Mouse (Mus musculus) Patski (cell line): Measurements from ENCODE around the gene Cpne9. TPM values are rescaled to one million over a fixed set of nuclear protein-coding genes. Genes with fewer than 3 reads are reported as not detected.

Source experiments
- ATAC-seq: fragments of 100-300 bp; one replicate; pipeline ENCODE4 v1.8.0; 2021
- CTCF ChIA-PET: fragments of 350-600 bp; sonication (Branson Sonifier 250); formaldehyde crosslinking; loops from one replicate; lab custom pipeline; 2022; ENCODE audit warnings: inconsistent platforms; lab: Charles Lee
- POLR2A ChIA-PET: fragments of 350-600 bp; sonication (Branson Sonifier 250); formaldehyde crosslinking; loops from one replicate; lab custom pipeline; 2022; ENCODE audit warnings: antibody characterized with exemption, inconsistent platforms; lab: Charles Lee
- DNase-seq: peaks from one replicate; pipeline ENCODE4 v3.0.0-alpha.2; 2011; ENCODE audit warnings: low read depth, low spot score
- H3K27me3 ChIP-seq: fragments of 371-371 bp; one replicate; pipeline ENCODE4 v1.5.1; 2021
- CTCF ChIP-seq: fragments of 100-300 bp; IDR thresholded peaks from one replicate; pipeline ENCODE4 v1.5.1; 2021
- in situ Hi-C: fragments of 300-500 bp; cut with MboI; formaldehyde crosslinking; loops from 3 replicates; pipeline ENCODE4 v1.11.1; 2018; ENCODE audit warnings: low pct_unique_long_range_greater_than_20kb, mixed read lengths
- polyA plus RNA-seq: library from polyadenylated mRNA; unstranded; gene quantifications from one replicate; pipeline ENCODE4 v1.2.3, GENCODE M21; 2021

The Cpne9 gene
- polyA plus RNA-seq, result 0.19 TPM

- no peak for ATAC-seq
- DNase-seq, result no peak
- H3K27me3 ChIP-seq, result no peaks in the 10 kb centered on the region
- TF ChIP-seq CTCF, result no peak
- POLR2A ChIA-PET, result no interaction called here
- CTCF ChIA-PET, result interaction anchor here (1.6 kb wide), 1 partner anchor 20 kb away, joined by 4 read pairs; no protein-coding TSS in a partner anchor
- in situ Hi-C loops, result no loop called here
Observed at GRCm38 (mm10) chr6:113282101-113282802, at the start of gene Cpne9. TSS of gene Cpne9 (plus strand) at chr6:113282307.

DNA sequence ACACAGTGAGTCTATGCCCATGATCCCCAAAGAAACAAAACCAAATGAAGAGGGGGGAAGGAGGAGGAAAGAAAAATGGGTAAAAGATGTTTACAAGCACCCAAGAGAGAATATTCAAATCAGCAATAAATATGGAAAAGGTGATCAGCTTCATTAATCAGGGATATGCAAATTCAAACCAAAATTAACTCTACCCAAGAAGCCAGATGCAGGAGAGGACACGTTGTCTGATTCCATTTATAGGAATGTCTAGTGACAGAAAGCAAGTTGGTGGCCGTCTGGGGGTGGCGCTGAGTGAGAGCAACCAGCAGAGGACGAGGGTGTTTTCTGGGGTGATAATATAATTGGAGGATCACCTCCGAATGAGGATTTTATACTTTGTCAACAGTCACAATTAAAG lies 47.0 kb upstream of the Cpne9 start:
- DNase-seq (no peak), ATAC-seq (no peak)
- ChIA-PET POLR2A (interaction anchor here (0.6 kb wide), 1 partner anchor 39 kb away, joined by 3 read pairs; no protein-coding TSS in a partner anchor), CTCF (interaction anchor here (1.2 kb wide), 1 partner anchor 23 kb away, joined by 4 read pairs; no protein-coding TSS in a partner anchor)
- TF ChIP-seq CTCF, result no peak
- in situ Hi-C loops, result no loop called here
- H3K27me3 ChIP-seq, result no peaks in the 10 kb centered on the region

DNA sequence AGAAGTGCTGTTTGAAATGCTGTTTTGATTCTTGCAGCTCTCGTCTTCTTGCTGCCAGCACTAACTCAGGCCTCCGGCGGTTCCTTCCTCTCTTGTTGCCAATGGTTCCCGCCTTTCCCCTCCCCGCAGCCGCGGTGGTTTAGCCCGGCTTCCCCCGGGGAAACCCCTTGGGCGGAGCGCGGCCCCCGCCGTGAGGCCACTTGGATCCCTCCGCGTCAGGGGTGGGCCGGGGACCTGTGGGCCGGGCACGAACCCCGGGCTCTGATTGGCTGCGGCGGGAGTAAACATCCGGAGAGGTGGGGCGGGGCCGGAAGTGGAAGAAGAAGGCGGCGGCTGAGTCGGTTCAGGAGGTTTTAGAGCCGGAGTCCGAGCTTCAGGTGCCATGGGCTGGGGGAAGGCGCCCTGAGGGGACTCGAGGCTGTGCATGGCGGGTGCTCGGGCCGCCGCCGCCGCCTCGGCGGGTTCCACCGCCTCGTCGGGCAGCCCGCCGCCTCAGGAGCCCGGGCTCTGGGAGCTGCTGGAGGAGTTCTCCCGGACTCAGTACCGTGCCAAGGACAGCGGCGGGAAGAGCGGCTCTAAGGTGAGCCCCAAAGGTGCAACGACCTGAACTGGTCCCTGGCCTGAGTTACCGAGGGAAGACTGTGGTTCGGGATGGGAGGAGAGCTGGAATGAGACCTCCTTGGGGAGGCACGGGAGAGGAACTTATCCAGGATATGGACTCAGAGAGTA lies 44.4 kb upstream of the Cpne9 start, which contains the start of gene Mtmr14:
Gene Mtmr14 (plus strand): TSS at position 302 of the 729 bp plus-strand sequence.
- TF ChIP-seq CTCF, result no peak
- in situ Hi-C loops, result no loop called here
- peak; percentile 76 for DNase-seq
- ChIA-PET CTCF (interaction anchor here (1.5 kb wide), 1 partner anchor 18 kb away, joined by 5 read pairs; no protein-coding TSS in a partner anchor), POLR2A (interaction anchor here (0.6 to 1.1 kb wide), 3 partner anchors 8 to 60 kb away, joined by 3 to 4 read pairs (median 3); no protein-coding TSS in a partner anchor)
- peak; percentile 96 for ATAC-seq
- H3K27me3 ChIP-seq, result no peaks in the 10 kb centered on the region

- ChIA-PET CTCF (interaction anchor here (1.3 to 1.5 kb wide), 2 partner anchors 12 to 18 kb away, joined by 3 to 5 read pairs; no protein-coding TSS in a partner anchor), POLR2A (interaction anchor here (0.6 kb wide), 1 partner anchor 60 kb away, joined by 3 read pairs; no protein-coding TSS in a partner anchor)
- no peak for TF ChIP-seq CTCF
- no peak for DNase-seq
- no peaks in the 10 kb centered on the region for H3K27me3 ChIP-seq
- ATAC-seq, result no peak
- in situ Hi-C loops, result no loop called here
Observed at GRCm38 (mm10) chr6:113238442-113238841, 43.7 kb upstream of the Cpne9 start.

DNA sequence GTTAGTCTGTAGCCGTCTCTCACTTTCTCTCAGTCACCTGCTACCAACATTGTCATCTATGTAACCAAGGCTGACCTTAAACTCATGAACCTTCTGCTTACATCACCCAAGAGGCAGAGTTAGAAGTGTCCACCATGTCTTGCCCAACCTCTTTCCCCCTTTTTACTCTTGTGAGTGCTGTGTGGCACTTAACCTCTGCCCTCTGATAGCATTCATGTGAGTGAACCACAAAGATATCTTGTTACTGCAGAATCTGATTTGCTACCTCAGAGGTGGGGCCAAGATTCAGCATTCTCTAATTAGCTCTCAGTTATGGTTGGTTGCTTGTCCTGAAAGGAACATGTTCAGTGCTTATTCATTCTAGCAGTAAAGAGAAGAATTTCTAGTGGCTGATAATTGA lies 39.4 kb upstream of the Cpne9 start:
- CTCF ChIA-PET, result interaction anchor here (0.6 kb wide), 1 partner anchor 423 kb away, joined by 3 read pairs; no protein-coding TSS in a partner anchor
- POLR2A ChIA-PET, result no interaction called here
- no peak for TF ChIP-seq CTCF
- DNase-seq (no peak), ATAC-seq (no peak)
- H3K27me3 ChIP-seq, result no peaks in the 10 kb centered on the region
- in situ Hi-C loops, result no loop called here

GRCm38 (mm10) chr6:113245585-113245984 lies 36.5 kb upstream of the Cpne9 start:
- ChIA-PET POLR2A (no interaction called here), CTCF (interaction anchor here (0.9 kb wide), 1 partner anchor 11 kb away, joined by 3 read pairs; no protein-coding TSS in a partner anchor)
- no peak for TF ChIP-seq CTCF
- in situ Hi-C loops, result no loop called here
- DNase-seq (no peak), ATAC-seq (no peak)
- H3K27me3 ChIP-seq, result no peaks in the 10 kb centered on the region

GRCm38 (mm10) chr6:113250786-113251185 lies 31.3 kb upstream of the Cpne9 start:
- H3K27me3 ChIP-seq, result no peaks in the 10 kb centered on the region
- DNase-seq, result no peak
- in situ Hi-C loops, result no loop called here
- ATAC-seq, result no peak
- ChIA-PET CTCF (no interaction called here), POLR2A (interaction anchor here (0.5 kb wide), 1 partner anchor 205 kb away, joined by 5 read pairs; no protein-coding TSS in a partner anchor)
- no peak for TF ChIP-seq CTCF

- in situ Hi-C loops, result no loop called here
- ATAC-seq (no peak), DNase-seq (no peak)
- no peaks in the 10 kb centered on the region for H3K27me3 ChIP-seq
- ChIA-PET CTCF (interaction anchor here (1.5 kb wide), 1 partner anchor 12 kb away, joined by 3 read pairs; no protein-coding TSS in a partner anchor), POLR2A (no interaction called here)
- peak; percentile 47 for TF ChIP-seq CTCF
Observed at GRCm38 (mm10) chr6:113251921-113252320, 30.2 kb upstream of the Cpne9 start.

GRCm38 (mm10) chr6:113254899-113255298 lies 27.2 kb upstream of the Cpne9 start:
- ATAC-seq (no peak), DNase-seq (no peak)
- no peaks in the 10 kb centered on the region for H3K27me3 ChIP-seq
- in situ Hi-C loops, result no loop called here
- TF ChIP-seq CTCF, result no peak
- ChIA-PET CTCF (no interaction called here), POLR2A (no interaction called here)

- ATAC-seq (no peak), DNase-seq (no peak)
- in situ Hi-C loops, result no loop called here
- no peaks in the 10 kb centered on the region for H3K27me3 ChIP-seq
- ChIA-PET CTCF (interaction anchor here (0.7 to 1.2 kb wide), 4 partner anchors 13 to 89 kb away, joined by 3 to 8 read pairs (median 4); no protein-coding TSS in a partner anchor), POLR2A (interaction anchor here (1.2 kb wide), 1 partner anchor 185 kb away, joined by 3 read pairs; no protein-coding TSS in a partner anchor)
- no peak for TF ChIP-seq CTCF
Observed at GRCm38 (mm10) chr6:113261174-113261858, 20.8 kb upstream of the Cpne9 start.
